Mouse (Mus musculus) gastrocnemius, postnatal 4 days (tissue): ENCODE measurements around the gene Efcab3. TPM values are rescaled to one million over a fixed set of nuclear protein-coding genes. Genes with fewer than 3 reads are reported as not detected.

Experiments used
- total RNA-seq, 2 experiments: library from RNA; stranded (reverse); gene quantifications; 2 replicates each; pipeline ENCODE4 v1.2.3; 2021

The Efcab3 gene
- total RNA-seq, 2 experiments from 2014 or later = not detected

Other genes with a start within 250 kb of the Efcab3 start
- gene Mettl2, start 62.8 kb downstream of the Efcab3 start, total RNA-seq = 10 to 100 TPM; 16.3 to 17.2 TPM
- not detected for gene Gm10842, start 83.3 kb downstream of the Efcab3 start, total RNA-seq
- gene Tlk2, start 115.2 kb downstream of the Efcab3 start, total RNA-seq = 10 to 100 TPM; 52.1 to 55.8 TPM
- 10 to 100 TPM; 78.1 to 79.3 TPM for gene Mrc2, start 229.1 kb downstream of the Efcab3 start, total RNA-seq